Mouse (Mus musculus) MEL (cell line): ENCODE results near the gene Lnx2. TPM values are rescaled to one million over a fixed set of nuclear protein-coding genes. Genes with fewer than 3 reads are reported as not detected.

Source experiments
- DNase-seq: peaks from one replicate; pipeline ENCODE4 v3.0.0; 2011; ENCODE audit warnings: low read depth, low spot score
- H3K27ac ChIP-seq: 2 replicates; pipeline ENCODE4 v1.5.1; 2012; ENCODE audit warnings: low read depth, mild to moderate bottlenecking, control low read depth, low read length, moderate library complexity; ENCODE audit not compliant: control insufficient read depth
- H3K27me3 ChIP-seq, 2 experiments: fragments of 150-350 bp in 1 of 2; sonication (generic) in 1 of 2; 2 replicates each; pipeline ENCODE4 v1.6.1; 2012; ENCODE audit warnings: low read length in 2 of 2, mild to moderate bottlenecking in 2 of 2, improper control_type of control experiment in 1 of 2, moderate library complexity in 1 of 2; ENCODE audit not compliant: insufficient read depth in 2 of 2, control insufficient read depth in 1 of 2
- H3K36me3 ChIP-seq, 2 experiments: 2 replicates each; pipeline ENCODE4 v1.6.1; 2012 to 2014; ENCODE audit warnings: low read length in 2 of 2, improper control_type of control experiment in 1 of 2, inconsistent platforms in 1 of 2, mild to moderate bottlenecking in 1 of 2; ENCODE audit not compliant: insufficient read depth in 2 of 2, control insufficient read depth in 1 of 2
- H3K4me1 ChIP-seq, 2 experiments: fragments of 150-350 bp in 1 of 2; sonication (generic) in 1 of 2; 2 replicates each; pipeline ENCODE4 v1.6.1; 2012; ENCODE audit warnings: low read length in 2 of 2, improper control_type of control experiment in 1 of 2, mild to moderate bottlenecking in 1 of 2; ENCODE audit not compliant: insufficient read depth in 2 of 2, control insufficient read depth in 1 of 2
- H3K4me3 ChIP-seq, 2 experiments: fragments of 150-350 bp in 1 of 2; sonication (generic) in 1 of 2; 2 replicates each; pipeline ENCODE4 v1.5.1; 2012; ENCODE audit warnings: low read depth in 2 of 2, low read length in 2 of 2, mild to moderate bottlenecking in 2 of 2, moderate library complexity in 2 of 2, control low read depth in 1 of 2, improper control_type of control experiment in 1 of 2; ENCODE audit not compliant: control insufficient read depth in 1 of 2, insufficient read depth in 1 of 2
- H3K79me2 ChIP-seq: 2 replicates; pipeline ENCODE4 v1.6.1; 2012; ENCODE audit warnings: mild to moderate bottlenecking, low read length, moderate library complexity; ENCODE audit not compliant: control insufficient read depth, poor library complexity, insufficient read depth
- H3K9ac ChIP-seq: 2 replicates; pipeline ENCODE4 v1.6.1; 2012; ENCODE audit warnings: low read depth, mild to moderate bottlenecking, control low read depth, low read length, moderate library complexity; ENCODE audit not compliant: control insufficient read depth, poor library complexity, severe bottlenecking
- H3K9me3 ChIP-seq: fragments of 150-350 bp; sonication (generic); replicated peaks from 2 replicates; pipeline ENCODE4 v1.6.1; 2012; ENCODE audit warnings: mild to moderate bottlenecking, low read length, improper control_type of control experiment, moderate library complexity; ENCODE audit not compliant: insufficient read depth
- CHD2 ChIP-seq: IDR thresholded peaks from 2 replicates; pipeline ENCODE4 v1.6.1; 2011; ENCODE audit warnings: low read length, improper control_type of control experiment
- CTCF ChIP-seq, 3 experiments: IDR thresholded peaks in 2 of 3; conservative IDR thresholded peaks in 1 of 3; 2 replicates each; pipeline ENCODE4 v1.5.1; 2011 to 2012; ENCODE audit warnings: low read length in 3 of 3, low read depth in 2 of 3, mild to moderate bottlenecking in 2 of 3, improper control_type of control experiment in 1 of 3, inconsistent platforms in 1 of 3, mixed read lengths in 1 of 3, moderate library complexity in 1 of 3; ENCODE audit not compliant: control insufficient read depth in 1 of 3, insufficient read depth in 1 of 3, poor library complexity in 1 of 3, severe bottlenecking in 1 of 3
- ELF1 ChIP-seq: IDR thresholded peaks from 2 replicates; pipeline ENCODE4 v1.6.1; 2014; ENCODE audit warnings: low read depth, mild to moderate bottlenecking, inconsistent platforms, low read length, improper control_type of control experiment, moderate library complexity
- EP300 ChIP-seq, 2 experiments: IDR thresholded peaks; 2 replicates each; pipeline ENCODE4 v1.6.1; 2011; ENCODE audit warnings: improper control_type of control experiment in 2 of 2, low read length in 2 of 2, low read depth in 1 of 2, mild to moderate bottlenecking in 1 of 2
- HCFC1 ChIP-seq: IDR thresholded peaks from 2 replicates; pipeline ENCODE4 v1.6.1; 2012; ENCODE audit warnings: low read depth, mild to moderate bottlenecking, inconsistent platforms, low read length, improper control_type of control experiment, moderate library complexity
- POLR2AphosphoS5 ChIP-seq: IDR thresholded peaks from 2 replicates; pipeline ENCODE4 v1.6.1; 2012; ENCODE audit warnings: low read depth, borderline replicate concordance, mild to moderate bottlenecking, inconsistent platforms, low read length, moderate library complexity, mixed read lengths
- TBP ChIP-seq: IDR thresholded peaks from 2 replicates; pipeline ENCODE4 v1.8.0; 2011; ENCODE audit warnings: low read depth, low read length, improper control_type of control experiment
- TCF12 ChIP-seq: IDR thresholded peaks from 2 replicates; pipeline ENCODE4 v1.6.1; 2014; ENCODE audit warnings: low read depth, mild to moderate bottlenecking, inconsistent platforms, low read length, improper control_type of control experiment, moderate library complexity
- UBTF ChIP-seq: IDR thresholded peaks from 2 replicates; pipeline ENCODE4 v1.6.1; 2012; ENCODE audit warnings: low read depth, mild to moderate bottlenecking, inconsistent platforms, low read length, improper control_type of control experiment, moderate library complexity, borderline replicate concordance; ENCODE audit not compliant: insufficient read depth
- USF1 ChIP-seq: IDR thresholded peaks from 2 replicates; pipeline ENCODE4 v1.6.1; 2014; ENCODE audit warnings: low read depth, mild to moderate bottlenecking, inconsistent platforms, low read length, improper control_type of control experiment, moderate library complexity
- USF2 ChIP-seq, 2 experiments: IDR thresholded peaks; 2 replicates each; pipeline ENCODE4 v1.6.1; 2011 to 2012; ENCODE audit warnings: improper control_type of control experiment in 2 of 2, low read length in 2 of 2, borderline replicate concordance in 1 of 2, inconsistent platforms in 1 of 2, low read depth in 1 of 2, mild to moderate bottlenecking in 1 of 2; ENCODE audit not compliant: insufficient read depth in 1 of 2
- ZKSCAN1 ChIP-seq: IDR thresholded peaks from 2 replicates; pipeline ENCODE4 v1.6.1; 2012; ENCODE audit warnings: low read depth, mild to moderate bottlenecking, inconsistent platforms, low read length, improper control_type of control experiment, moderate library complexity
- polyA plus RNA-seq, 2 experiments: library from polyadenylated mRNA; stranded (reverse) in 1 of 2; unstranded in 1 of 2; fragments of >175 nt in 1 of 2; fragments of >200 nt in 1 of 2; gene quantifications; 2 replicates each; pipeline versions ENCODE4 v1.2.1 to v1.2.4; 2012; ENCODE audit warnings: low replicate concordance in 2 of 2, low read depth in 1 of 2; ENCODE audit not compliant: insufficient read length in 2 of 2, insufficient read depth in 1 of 2, missing spikeins in 1 of 2
- total RNA-seq: library from RNA; depleted of rRNA; stranded (reverse); fragments of 300-350 nt; gene quantifications from 2 replicates; pipeline ENCODE4 v1.2.3, GENCODE M21; 2012

Gene Lnx2
- total and polyA plus RNA-seq, 3 experiments: 22.0 to 26.1 TPM; not detected in 1

GRCm38 (mm10) chr5:147049544-147050209 is 26.7 kb downstream of the Lnx2 start:
- Histone ChIP-seq H3K4me1 (no peaks in the 10 kb centered on the region; a peak in 1 of 4 replicates), H3K36me3 (peaks cover 0 to 2% of the 10 kb centered on the region in 2 experiments; a peak in 3 of 4 replicates), H3K27ac (no peak overlapping the region), H3K27me3 (no peaks in the 10 kb centered on the region), H3K9me3 (no peaks in the 10 kb centered on the region), H3K9ac (no peak overlapping the region), H3K4me3 (no peak overlapping the region), H3K79me2 (peaks cover 43% of the 10 kb centered on the region)
- no peak for DNase-seq
- TF ChIP-seq ZKSCAN1: no peak
- TF ChIP-seq TCF12: no peak
- TF ChIP-seq USF1: no peak
- no peak for TF ChIP-seq ELF1
- TF ChIP-seq USF2 (IDR thresholded peaks at IDR 0.05; ENCODE audit: borderline replicate concordance in 1 of 2, insufficient read depth in 1 of 2, low read depth in 1 of 2, low read length in 2 of 2): no peak
- no peak for TF ChIP-seq TBP
- TF ChIP-seq UBTF: no peak
- TF ChIP-seq CHD2: no peak

GRCm38 (mm10) chr5:147045929-147046328 is 30.5 kb downstream of the Lnx2 start:
- no peak for DNase-seq
- no peaks in the 10 kb centered on the region for H3K4me1 ChIP-seq
- no peak overlapping the region for H3K9ac ChIP-seq
- no peaks in the 10 kb centered on the region for H3K9me3 ChIP-seq
- peaks cover 24% of the 10 kb centered on the region for H3K79me2 ChIP-seq
- no peaks in the 10 kb centered on the region for H3K27me3 ChIP-seq
- H3K4me3 ChIP-seq: no peak overlapping the region
- H3K27ac ChIP-seq: no peak overlapping the region
- peaks cover 0 to 5% of the 10 kb centered on the region in 2 experiments; a peak in 2 of 4 replicates for H3K36me3 ChIP-seq
- TF ChIP-seq EP300 (IDR thresholded peaks at IDR 0.05; ENCODE audit: low read depth in 1 of 2, low read length in 2 of 2) (no peak), POLR2AphosphoS5 (no peak), CTCF (IDR thresholded peaks at IDR 0.05 in 2 of 3, conservative IDR thresholded peaks at IDR 0.05 in 1 of 3; ENCODE audit: control insufficient read depth in 1 of 3, insufficient read depth in 1 of 3, low read depth in 2 of 3, low read length in 3 of 3, poor library complexity in 1 of 3, severe bottlenecking in 1 of 3) (no peak)
- TF ChIP-seq, all 39 proteins: peak for 0

GRCm38 (mm10) chr5:147045311-147045710 is 31.1 kb downstream of the Lnx2 start:
- H3K9ac ChIP-seq: no peak overlapping the region
- no peak for TF ChIP-seq TCF12
- no peak for TF ChIP-seq HCFC1
- peaks cover 0 to 5% of the 10 kb centered on the region in 2 experiments; a peak in 2 of 4 replicates for H3K36me3 ChIP-seq
- H3K27me3 ChIP-seq: no peaks in the 10 kb centered on the region
- no peaks in the 10 kb centered on the region for H3K4me1 ChIP-seq
- no peak overlapping the region for H3K27ac ChIP-seq
- H3K79me2 ChIP-seq: peaks cover 23% of the 10 kb centered on the region
- no peak overlapping the region for H3K4me3 ChIP-seq
- no peaks in the 10 kb centered on the region for H3K9me3 ChIP-seq
- DNase-seq: no peak
